Mouse (Mus musculus) hindbrain, embryonic 14.5 days (tissue): ENCODE measurements around the gene Ucp1. TPM values are rescaled to one million over a fixed set of nuclear protein-coding genes. Genes with fewer than 3 reads are reported as not detected.
"Not testable (repeated sequence)": the region's sequence is repeated elsewhere in the genome, so short reads cannot be mapped to it uniquely, and the experiment has no call there.

Experiments
- ATAC-seq: fragments of 200-750 bp; cut with Nextera tagmentation; 2 replicates; pipeline ENCODE4 v1.8.0; 2017; ENCODE audit warnings: moderate number of reproducible peaks, mild to moderate bottlenecking, moderate TSS enrichment, moderate library complexity; ENCODE audit not compliant: low FRiP score
- DNase-seq: peaks from one replicate; pipeline ENCODE4 v3.0.0-alpha.2; 2015; ENCODE audit warnings: low spot score
- H3K27ac ChIP-seq: fragments of 300-500 bp; sonication (generic); 2 replicates; pipeline ENCODE4 v1.5.1; 2014; ENCODE audit warnings: mild to moderate bottlenecking, moderate library complexity
- H3K27me3 ChIP-seq: fragments of 300-500 bp; sonication (generic); 2 replicates; pipeline ENCODE4 v1.6.1; 2014; ENCODE audit warnings: mild to moderate bottlenecking, low read length, mixed read lengths; ENCODE audit not compliant: control insufficient read depth, insufficient read depth
- H3K36me3 ChIP-seq: fragments of 300-500 bp; sonication (generic); replicated peaks from 2 replicates; pipeline ENCODE4 v1.6.1; 2014; ENCODE audit not compliant: control insufficient read depth, insufficient read depth
- H3K4me1 ChIP-seq: fragments of 300-500 bp; sonication (generic); replicated peaks from 2 replicates; pipeline ENCODE4 v1.6.1; 2014; ENCODE audit warnings: antibody characterized with exemption, low read length, mixed read lengths; ENCODE audit not compliant: control insufficient read depth, insufficient read depth
- H3K4me2 ChIP-seq: fragments of 300-500 bp; sonication (generic); replicated peaks from 2 replicates; pipeline ENCODE4 v1.6.1; 2014; ENCODE audit warnings: mild to moderate bottlenecking, moderate library complexity
- H3K4me3 ChIP-seq: fragments of 300-500 bp; sonication (generic); replicated peaks from 2 replicates; pipeline ENCODE4 v1.5.1; 2014; ENCODE audit warnings: mild to moderate bottlenecking, low read length
- H3K9ac ChIP-seq: fragments of 300-500 bp; sonication (generic); 2 replicates; pipeline ENCODE4 v1.6.1; 2014
- H3K9me3 ChIP-seq: fragments of 300-500 bp; sonication (generic); 2 replicates; pipeline ENCODE4 v1.6.1; 2016; ENCODE audit warnings: low read length; ENCODE audit not compliant: control insufficient read depth
- WGBS: fragments of 180-500 bp; shearing (Covaris S2); extraction: QIAGEN DNeasy Blood & Tissue Kit; methylation state at CpG from one replicate; pipeline ENCODE4 v1.1.7; 2014; 5-methylcytosine and 5-hydroxymethylcytosine counted together
- polyA plus RNA-seq: library from polyadenylated mRNA; unstranded; fragments of >200 nt; fragmentation: Nextera tagmentation; extraction: Ambion mirVana; gene quantifications from 2 replicates; pipeline ENCODE4 v1.2.1, GENCODE M21; 2014

The Ucp1 gene
- polyA plus RNA-seq, 1 experiment from 2014 or later = 0.16 TPM

GRCm38 (mm10) chr8:83274470-83274869 is 15.7 kb upstream of the Ucp1 start:
- WGBS = 73% methylated on average over 11 of the region's 11 CpGs
- no peak for ATAC-seq

GRCm38 (mm10) chr8:83278431-83278830 is 11.7 kb upstream of the Ucp1 start:
- Histone ChIP-seq H3K27me3 (no peaks in the 10 kb centered on the region), H3K9me3 (no peaks in the 10 kb centered on the region), H3K27ac (no peak overlapping the region), H3K9ac (no peak overlapping the region), H3K4me2 (no peak overlapping the region), H3K4me1 (no peaks in the 10 kb centered on the region), H3K4me3 (no peak overlapping the region), H3K36me3 (peaks cover 3% of the 10 kb centered on the region; the same call in 1 of the 2 replicates)
- DNase-seq = no peak
- 91% methylated on average over 6 of the region's 6 CpGs for WGBS
- no peak for ATAC-seq

More at GRCm38 (mm10) chr8:83274470-83274869, 15.7 kb upstream of the Ucp1 start:
- Histone ChIP-seq H3K27ac (no peak overlapping the region), H3K4me2 (no peak overlapping the region), H3K27me3 (no peaks in the 10 kb centered on the region), H3K9ac (no peak overlapping the region), H3K4me1 (no peaks in the 10 kb centered on the region), H3K4me3 (no peak overlapping the region), H3K36me3 (peaks cover 32% of the 10 kb centered on the region), H3K9me3 (no peaks in the 10 kb centered on the region)
- DNase-seq = no peak

GRCm38 (mm10) chr8:83285391-83285790 is 4.8 kb upstream of the Ucp1 start:
- Histone ChIP-seq H3K27ac (no peak overlapping the region), H3K4me1 (no peaks in the 10 kb centered on the region), H3K4me3 (no peak overlapping the region), H3K9me3 (no peaks in the 10 kb centered on the region), H3K9ac (no peak overlapping the region), H3K27me3 (0 out of 2 replicates have a peak, but pooled peaks cover 10% of the 10 kb centered on the region), H3K36me3 (no peaks in the 10 kb centered on the region), H3K4me2 (no peak overlapping the region)
- 84% methylated on average over 8 of the region's 8 CpGs for WGBS
- DNase-seq = no peak
- ATAC-seq = no peak

- no peaks in the 10 kb centered on the region for H3K27me3 ChIP-seq
- H3K4me2 ChIP-seq = no peak overlapping the region
- no peak overlapping the region for H3K9ac ChIP-seq
- no peak for ATAC-seq
- 83% methylated on average over 4 of the region's 4 CpGs for WGBS
- no peaks in the 10 kb centered on the region for H3K36me3 ChIP-seq
- no peak overlapping the region for H3K4me3 ChIP-seq
- H3K27ac ChIP-seq = no peak overlapping the region
- H3K4me1 ChIP-seq = no peaks in the 10 kb centered on the region
- DNase-seq = no peak
- no peaks in the 10 kb centered on the region for H3K9me3 ChIP-seq
These were observed 7.2 kb downstream of the Ucp1 start for GRCm38 (mm10) chr8:83297375-83297774.

GRCm38 (mm10) chr8:83300135-83300534 is 10.0 kb downstream of the Ucp1 start:
- ATAC-seq (no peak), DNase-seq (no peak)
- H3K27ac ChIP-seq = no peak overlapping the region
- H3K4me2 ChIP-seq = no peak overlapping the region
- 61% methylated on average over 1 of the region's 1 CpGs for WGBS
- H3K9me3 ChIP-seq = no peaks in the 10 kb centered on the region
- H3K4me3 ChIP-seq = no peak overlapping the region
- no peak overlapping the region for H3K9ac ChIP-seq
- no peaks in the 10 kb centered on the region for H3K27me3 ChIP-seq
- no peaks in the 10 kb centered on the region for H3K36me3 ChIP-seq
- H3K4me1 ChIP-seq = no peaks in the 10 kb centered on the region

GRCm38 (mm10) chr8:83304946-83305345 is 14.8 kb downstream of the Ucp1 start:
- no peak for ATAC-seq
- 91% methylated on average over 1 of the region's 1 CpGs for WGBS

DNA sequence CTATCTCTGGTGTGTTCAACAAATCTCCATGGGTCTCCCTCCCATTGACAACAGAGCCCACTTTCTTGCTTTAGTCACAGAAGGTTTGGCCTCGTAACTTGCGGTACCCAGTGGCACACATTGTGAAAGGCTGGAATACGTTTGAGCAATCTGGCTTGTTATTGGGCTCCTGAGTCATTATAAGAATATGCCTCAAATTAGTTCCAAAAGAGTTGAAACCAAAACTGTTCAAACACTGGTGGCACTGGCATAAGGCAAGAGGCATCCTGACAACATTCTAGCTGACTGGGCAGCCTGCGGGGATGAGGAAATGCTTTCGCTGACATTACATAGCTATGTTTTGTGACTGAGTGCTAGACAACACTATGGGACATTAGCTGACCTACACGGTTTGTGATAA is 19.7 kb downstream of the Ucp1 start:
- no peak for ATAC-seq
- H3K27me3 ChIP-seq = no peaks in the 10 kb centered on the region
- no peak overlapping the region for H3K9ac ChIP-seq
- no peak for DNase-seq
- 93% methylated on average over 6 of the region's 6 CpGs for WGBS
- H3K4me3 ChIP-seq = no peak overlapping the region
- H3K36me3 ChIP-seq = peaks cover 23% of the 10 kb centered on the region
- H3K27ac ChIP-seq = no peak overlapping the region
- H3K4me2 ChIP-seq = no peak overlapping the region
- no peaks in the 10 kb centered on the region for H3K4me1 ChIP-seq
- no peaks in the 10 kb centered on the region for H3K9me3 ChIP-seq

More at GRCm38 (mm10) chr8:83304946-83305345, 14.8 kb downstream of the Ucp1 start:
- DNase-seq = no peak
- Histone ChIP-seq H3K27me3 (no peaks in the 10 kb centered on the region), H3K27ac (no peak overlapping the region), H3K4me2 (no peak overlapping the region), H3K9me3 (no peaks in the 10 kb centered on the region), H3K4me3 (no peak overlapping the region), H3K9ac (no peak overlapping the region), H3K4me1 (no peaks in the 10 kb centered on the region), H3K36me3 (no peaks in the 10 kb centered on the region)

GRCm38 (mm10) chr8:83315084-83315483 is 24.9 kb downstream of the Ucp1 start:
- not testable (repeated sequence) for H3K4me2 ChIP-seq, ATAC-seq, H3K9me3 ChIP-seq, H3K4me1 ChIP-seq, DNase-seq, H3K27ac ChIP-seq, H3K27me3 ChIP-seq, H3K4me3 ChIP-seq, H3K9ac ChIP-seq
- H3K36me3 ChIP-seq = peaks cover 65% of the 10 kb centered on the region
- WGBS = 94% methylated on average over 4 of the region's 4 CpGs

DNA sequence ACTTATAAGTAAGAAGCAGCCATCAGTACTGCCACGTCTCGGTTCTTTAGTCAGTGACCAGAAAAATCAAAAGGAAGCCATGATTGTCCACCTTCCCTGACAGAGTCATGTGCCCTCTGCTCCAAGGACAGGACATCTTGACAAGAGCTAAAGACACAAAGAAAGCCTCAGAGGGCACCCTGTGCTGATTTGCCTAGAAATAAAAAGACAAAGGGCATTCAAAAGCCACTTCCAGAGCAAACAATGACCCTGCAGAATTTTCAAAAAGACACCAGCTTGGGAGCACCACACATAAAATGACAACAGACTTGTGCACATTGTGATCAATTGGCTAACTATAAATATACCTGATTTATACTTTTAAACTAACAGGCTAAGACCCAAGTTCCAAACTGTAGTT is 25.5 kb downstream of the Ucp1 start:
- no peak overlapping the region for H3K4me3 ChIP-seq
- H3K27me3 ChIP-seq = no peaks in the 10 kb centered on the region
- DNase-seq (no peak), ATAC-seq (no peak)
- H3K4me2 ChIP-seq = no peak overlapping the region
- H3K27ac ChIP-seq = no peak overlapping the region
- H3K9ac ChIP-seq = no peak overlapping the region
- H3K36me3 ChIP-seq = peaks cover 71% of the 10 kb centered on the region
- no peaks in the 10 kb centered on the region for H3K4me1 ChIP-seq
- 63% methylated on average over 2 of the region's 2 CpGs for whole genome bisulfite sequencing
- no peaks in the 10 kb centered on the region for H3K9me3 ChIP-seq

DNA sequence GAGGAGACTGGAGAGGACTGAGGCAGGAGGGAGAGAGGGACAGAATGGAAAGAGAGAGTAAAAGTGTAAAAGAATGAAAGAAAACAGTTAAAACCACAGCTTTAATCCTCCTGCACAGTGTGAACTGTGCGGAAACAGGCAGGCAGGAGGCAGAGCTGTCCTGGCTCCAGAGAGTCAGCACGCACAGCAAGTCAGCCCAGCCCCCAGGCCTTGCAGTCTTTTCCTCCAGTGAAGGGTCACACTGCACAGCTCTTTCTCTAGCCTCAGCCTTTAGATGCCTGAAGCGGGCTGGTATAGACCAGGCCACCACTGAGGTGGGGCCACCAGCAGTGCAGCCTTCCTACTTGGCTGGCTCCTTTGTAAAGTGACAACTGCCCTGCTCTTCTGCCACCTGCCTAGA is 30.4 kb downstream of the Ucp1 start:
- Histone ChIP-seq H3K4me1 (no peaks in the 10 kb centered on the region), H3K4me2 (no peak overlapping the region), H3K27me3 (no peaks in the 10 kb centered on the region), H3K27ac (no peak overlapping the region), H3K4me3 (no peak overlapping the region), H3K36me3 (peaks cover 76% of the 10 kb centered on the region), H3K9me3 (no peaks in the 10 kb centered on the region), H3K9ac (no peak overlapping the region)
- 49% methylated on average over 3 of the region's 3 CpGs for WGBS
- ATAC-seq = no peak
- no peak for DNase-seq
